Mouse (Mus musculus): Measurements from ENCODE around the gene Irgm1.

DNA sequence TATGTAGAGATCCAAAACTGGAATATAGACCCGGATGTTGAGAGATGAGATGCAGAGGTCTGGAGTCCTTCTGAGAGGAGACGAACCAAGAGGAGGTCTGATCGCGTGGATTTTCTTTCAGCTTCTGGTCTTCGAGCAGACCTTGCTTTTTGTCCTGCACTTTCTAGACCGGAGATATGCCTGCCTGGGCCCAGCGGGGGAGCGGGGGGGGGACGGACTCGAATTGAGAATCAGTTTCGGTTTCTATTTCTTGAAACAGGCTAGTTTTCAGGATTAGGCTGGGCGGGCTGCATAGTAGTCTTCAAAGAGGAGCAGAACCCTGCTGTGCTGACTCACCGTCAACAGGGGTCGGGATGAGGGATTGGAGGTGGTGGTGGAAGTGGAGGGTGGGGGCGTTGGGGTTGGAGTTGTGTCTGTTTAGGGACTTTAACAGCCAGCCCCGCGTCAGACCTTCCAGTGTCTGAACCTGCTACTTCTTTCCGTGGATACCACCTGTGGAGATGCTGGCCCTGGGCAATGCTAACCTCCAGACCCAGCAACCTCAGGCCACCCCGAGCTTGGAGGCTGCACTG lies at the start of gene Irgm1:
- no peak for TF ChIP-seq CTCF (IDR thresholded peaks at IDR 0.05; ENCODE audit: extremely low read depth, insufficient read length, insufficient replicate concordance, low read depth, low read length)
- TF ChIP-seq POLR2A (IDR thresholded peaks at IDR 0.05; ENCODE audit: low read depth, low read length): peak; percentile 60
